Mouse (Mus musculus): ENCODE data around the gene Me3.

GRCm38 (mm10) chr7:89728393-89728792 lies 96.2 kb downstream of the Me3 start:
- TF ChIP-seq CTCF (IDR thresholded peaks at IDR 0.05; ENCODE audit: insufficient read depth, low read depth, low read length) (no peak), POLR2A (IDR thresholded peaks at IDR 0.05; ENCODE audit: insufficient read depth, low read depth, low read length) (no peak)
